Mouse (Mus musculus) ES-E14 (cell line): Measurements from ENCODE around the gene Ptafr. TPM values are rescaled to one million over a fixed set of nuclear protein-coding genes. Genes with fewer than 3 reads are reported as not detected.
A peak's percentile ranks its signal among the peaks of the same experiment; 100 is the strongest.

Experiments
- DNase-seq: peaks from one replicate; pipeline ENCODE4 v3.0.0-alpha.2; 2013; ENCODE audit warnings: low read depth, low spot score
- H3K27ac ChIP-seq: 2 replicates; pipeline ENCODE4 v1.5.1; 2012; ENCODE audit warnings: low read depth, mild to moderate bottlenecking, low read length, moderate library complexity, mixed read lengths; ENCODE audit not compliant: poor library complexity, insufficient read depth, severe bottlenecking
- H3K36me3 ChIP-seq: 2 replicates; pipeline ENCODE4 v1.6.1; 2012; ENCODE audit warnings: mild to moderate bottlenecking, low read length, moderate library complexity, mixed read lengths; ENCODE audit not compliant: control insufficient read depth, poor library complexity, insufficient read depth, severe bottlenecking
- H3K4me1 ChIP-seq, 2 experiments: fragments of 150-350 bp in 1 of 2; sonication (generic) in 1 of 2; 2 replicates each; pipeline ENCODE4 v1.6.1; 2012; ENCODE audit warnings: low read length in 2 of 2, mild to moderate bottlenecking in 1 of 2, mixed read lengths in 1 of 2; ENCODE audit not compliant: control insufficient read depth in 2 of 2, insufficient read depth in 2 of 2, poor library complexity in 1 of 2
- H3K4me3 ChIP-seq, 2 experiments: fragments of 150-350 bp in 1 of 2; sonication (generic) in 1 of 2; 2 replicates each; pipeline ENCODE4 v1.5.1; 2012; ENCODE audit warnings: low read length in 2 of 2, low read depth in 1 of 2, mild to moderate bottlenecking in 1 of 2, mixed read lengths in 1 of 2; ENCODE audit not compliant: insufficient read depth in 1 of 2, poor library complexity in 1 of 2, severe bottlenecking in 1 of 2
- H3K9ac ChIP-seq: 2 replicates; pipeline ENCODE4 v1.6.1; 2012; ENCODE audit warnings: low read depth, mild to moderate bottlenecking, low read length, mixed read lengths; ENCODE audit not compliant: poor library complexity, insufficient read depth, severe bottlenecking
- H3K9me3 ChIP-seq: fragments of 150-350 bp; sonication (generic); 2 replicates; pipeline ENCODE4 v1.6.1; 2012; ENCODE audit warnings: low read depth, mild to moderate bottlenecking, low read length; ENCODE audit not compliant: control insufficient read depth, insufficient read depth
- CHD2 ChIP-seq: IDR thresholded peaks from 2 replicates; pipeline ENCODE4 v1.6.1; 2014; ENCODE audit warnings: mild to moderate bottlenecking, low read depth, low read length, inconsistent platforms
- HCFC1 ChIP-seq: IDR thresholded peaks from 2 replicates; pipeline ENCODE4 v1.6.1; 2012; ENCODE audit warnings: low read length, inconsistent platforms, borderline replicate concordance; ENCODE audit not compliant: insufficient read depth
- MAFK ChIP-seq: IDR thresholded peaks from 2 replicates; pipeline ENCODE4 v1.6.1; 2014; ENCODE audit warnings: mild to moderate bottlenecking, low read depth, low read length, inconsistent platforms; ENCODE audit not compliant: insufficient read depth
- ZC3H11A ChIP-seq: IDR thresholded peaks from 2 replicates; pipeline ENCODE4 v1.6.1; 2012; ENCODE audit warnings: low read depth, mild to moderate bottlenecking, inconsistent platforms, low read length, borderline replicate concordance
- ZNF384 ChIP-seq: IDR thresholded peaks from 2 replicates; pipeline ENCODE4 v1.6.1; 2012; ENCODE audit warnings: low read depth, low read length, inconsistent platforms
- in situ Hi-C, 2 experiments: fragments of 600-800 bp; cut with MboI; formaldehyde crosslinking; loops; one replicate each; pipeline ENCODE4 v1.15.1; 2025; ENCODE audit warnings: low sequenced_read_pairs in 2 of 2, inconsistent platforms in 1 of 2; ENCODE audit not compliant: unreplicated experiment in 2 of 2
- total RNA-seq: library from RNA; depleted of rRNA; stranded (reverse); fragments of 300-350 nt; gene quantifications from 2 replicates; pipeline ENCODE4 v1.2.3, GENCODE M21; 2012

Gene Ptafr
- total RNA-seq, 1 experiment: 0.40 TPM

- H3K9ac ChIP-seq: no peak overlapping the region
- H3K9me3 ChIP-seq: no peaks in the 10 kb centered on the region
- H3K27ac ChIP-seq: no peak overlapping the region
- no peak for DNase-seq
- in situ Hi-C loops: no loop called here
- peaks cover 7 to 9% of the 10 kb centered on the region in 2 experiments for H3K4me1 ChIP-seq
- no peak for TF ChIP-seq ZC3H11A
- TF ChIP-seq MAFK: no peak
- no peak for TF ChIP-seq ZNF384
- TF ChIP-seq HCFC1: no peak
- no peak for TF ChIP-seq CHD2
- H3K4me3 ChIP-seq: no peak overlapping the region
- H3K36me3 ChIP-seq: no peaks in the 10 kb centered on the region
These were observed 44.7 kb upstream of the Ptafr start for GRCm38 (mm10) chr4:132519188-132519587.

GRCm38 (mm10) chr4:132524321-132524741 is 39.5 kb upstream of the Ptafr start:
- peak overlapping the region; percentile 18 to 35 for H3K4me3 ChIP-seq
- no peak for TF ChIP-seq ZC3H11A
- TF ChIP-seq HCFC1: no peak
- TF ChIP-seq MAFK: no peak
- TF ChIP-seq ZNF384: no peak
- TF ChIP-seq CHD2: no peak
- H3K4me1 ChIP-seq: peaks cover 2 to 8% of the 10 kb centered on the region in 2 experiments; a peak in 2 of 4 replicates
- no peak for DNase-seq
- in situ Hi-C loops: no loop called here
- H3K9me3 ChIP-seq: no peaks in the 10 kb centered on the region
- H3K36me3 ChIP-seq: peaks cover 2% of the 10 kb centered on the region; the same call in 1 of the 2 replicates
- H3K9ac ChIP-seq: peak overlapping the region; percentile 63; the same call in 1 of the 2 replicates
- H3K27ac ChIP-seq: peak overlapping the region; percentile 91

GRCm38 (mm10) chr4:132524808-132525207 is 39.1 kb upstream of the Ptafr start:
- in situ Hi-C loops: no loop called here
- DNase-seq: no peak
- Histone ChIP-seq H3K36me3 (peaks cover 2% of the 10 kb centered on the region; the same call in 1 of the 2 replicates), H3K9ac (peak overlapping the region; percentile 63; the same call in 1 of the 2 replicates), H3K4me1 (peaks cover 2 to 8% of the 10 kb centered on the region in 2 experiments; a peak in 2 of 4 replicates), H3K9me3 (no peaks in the 10 kb centered on the region), H3K27ac (peak overlapping the region; percentile 91), H3K4me3 (peak overlapping the region; percentile 18 to 35)
- TF ChIP-seq HCFC1 (no peak), MAFK (no peak), ZC3H11A (no peak), CHD2 (no peak), ZNF384 (no peak)

GRCm38 (mm10) chr4:132526678-132527077 is 37.2 kb upstream of the Ptafr start:
- DNase-seq: no peak
- Histone ChIP-seq H3K27ac (no peak overlapping the region), H3K4me1 (peaks cover 2 to 9% of the 10 kb centered on the region in 2 experiments; a peak in 2 of 4 replicates), H3K36me3 (peaks cover 9% of the 10 kb centered on the region; the same call in 1 of the 2 replicates), H3K9ac (no peak overlapping the region), H3K9me3 (no peaks in the 10 kb centered on the region), H3K4me3 (no peak overlapping the region)
- no peak for TF ChIP-seq MAFK
- no peak for TF ChIP-seq ZNF384
- TF ChIP-seq HCFC1: no peak
- no peak for TF ChIP-seq CHD2
- no peak for TF ChIP-seq ZC3H11A
- in situ Hi-C loops: no loop called here
